Mouse (Mus musculus) liver, embryonic 15.5 days (tissue): Measurements from ENCODE around the gene Mapkapk3. TPM values are rescaled to one million over a fixed set of nuclear protein-coding genes. Genes with fewer than 3 reads are reported as not detected.

Source experiments
- ATAC-seq: fragments of 200-750 bp; cut with Nextera tagmentation; 2 replicates; pipeline ENCODE4 v1.8.0; 2017; ENCODE audit warnings: moderate number of reproducible peaks, mild to moderate bottlenecking, moderate library complexity; ENCODE audit not compliant: insufficient read depth
- H3K27ac ChIP-seq: fragments of 300-500 bp; sonication (generic); replicated peaks from 2 replicates; pipeline ENCODE4 v1.5.1; 2015; ENCODE audit warnings: mild to moderate bottlenecking, inconsistent platforms
- H3K27me3 ChIP-seq: fragments of 300-500 bp; sonication (generic); 2 replicates; pipeline ENCODE4 v1.6.1; 2015; ENCODE audit warnings: mild to moderate bottlenecking, inconsistent platforms
- H3K36me3 ChIP-seq: fragments of 300-500 bp; sonication (generic); replicated peaks from 2 replicates; pipeline ENCODE4 v1.6.1; 2015; ENCODE audit warnings: moderate library complexity, mild to moderate bottlenecking, inconsistent platforms
- H3K4me1 ChIP-seq: fragments of 300-500 bp; sonication (generic); replicated peaks from 2 replicates; pipeline ENCODE4 v1.6.1; 2015; ENCODE audit warnings: inconsistent platforms
- H3K4me2 ChIP-seq: fragments of 300-500 bp; sonication (generic); 2 replicates; pipeline ENCODE4 v1.6.1; 2015; ENCODE audit warnings: moderate library complexity, mild to moderate bottlenecking, inconsistent platforms
- H3K4me3 ChIP-seq: fragments of 300-500 bp; sonication (generic); replicated peaks from 2 replicates; pipeline ENCODE4 v1.5.1; 2015; ENCODE audit warnings: mild to moderate bottlenecking, inconsistent platforms
- H3K9ac ChIP-seq: fragments of 300-500 bp; sonication (generic); 2 replicates; pipeline ENCODE4 v1.6.1; 2015; ENCODE audit warnings: moderate library complexity, mild to moderate bottlenecking, inconsistent platforms
- H3K9me3 ChIP-seq: fragments of 300-500 bp; sonication (generic); replicated peaks from 2 replicates; pipeline ENCODE4 v1.6.1; 2016; ENCODE audit warnings: inconsistent platforms
- WGBS: fragments of 180-500 bp; shearing (Covaris S2); methylation state at CpG from one replicate; pipeline ENCODE4 v1.1.7; 2015; ENCODE audit warnings: mixed read lengths; ENCODE audit not compliant: insufficient replicate concordance; 5-methylcytosine and 5-hydroxymethylcytosine counted together
- microRNA-seq: library from miRNA; unstranded; fragments of <30 nt; microRNA quantifications from one replicate; pipeline ENCODE4, GENCODE M21; 2016
- polyA plus RNA-seq: library from polyadenylated mRNA; unstranded; fragments of >200 nt; fragmentation: Nextera tagmentation; extraction: Ambion mirVana; gene quantifications from 2 replicates; pipeline ENCODE4 v1.2.1, GENCODE M21; 2015

Mapkapk3 gene
- polyA plus RNA-seq, 1 experiment from 2014 or later: 11.7 TPM

DNA sequence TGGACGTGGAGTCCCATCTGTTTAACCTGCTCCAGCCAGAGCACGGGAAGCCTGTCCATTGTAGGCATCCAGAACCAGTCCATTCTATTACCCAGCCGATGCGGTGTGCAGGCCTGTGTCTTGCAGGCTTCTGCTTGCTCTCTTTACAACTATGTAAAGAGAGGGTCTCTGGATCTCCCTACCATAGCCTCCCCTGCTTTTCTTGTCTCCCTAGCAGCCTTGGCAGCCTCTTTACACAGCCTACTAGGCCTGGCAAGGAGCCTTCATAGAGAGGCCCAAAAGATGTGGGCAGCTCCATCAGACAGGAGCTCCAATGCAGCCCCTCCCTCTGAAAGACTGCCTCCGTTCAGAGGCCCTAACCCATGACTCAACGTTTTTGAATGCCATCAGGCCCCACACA is 40.5 kb downstream of the Mapkapk3 start:
- H3K4me2 ChIP-seq: no peak overlapping the region
- no peak overlapping the region for H3K4me3 ChIP-seq
- H3K9me3 ChIP-seq: no peaks in the 10 kb centered on the region
- no peaks in the 10 kb centered on the region; the same call in 1 of the 2 replicates for H3K27me3 ChIP-seq
- H3K4me1 ChIP-seq: no peaks in the 10 kb centered on the region
- H3K27ac ChIP-seq: no peak overlapping the region
- H3K36me3 ChIP-seq: no peaks in the 10 kb centered on the region
- no peak for ATAC-seq
- H3K9ac ChIP-seq: no peak overlapping the region
- 47% methylated on average over 6 of the region's 6 CpGs for WGBS

DNA sequence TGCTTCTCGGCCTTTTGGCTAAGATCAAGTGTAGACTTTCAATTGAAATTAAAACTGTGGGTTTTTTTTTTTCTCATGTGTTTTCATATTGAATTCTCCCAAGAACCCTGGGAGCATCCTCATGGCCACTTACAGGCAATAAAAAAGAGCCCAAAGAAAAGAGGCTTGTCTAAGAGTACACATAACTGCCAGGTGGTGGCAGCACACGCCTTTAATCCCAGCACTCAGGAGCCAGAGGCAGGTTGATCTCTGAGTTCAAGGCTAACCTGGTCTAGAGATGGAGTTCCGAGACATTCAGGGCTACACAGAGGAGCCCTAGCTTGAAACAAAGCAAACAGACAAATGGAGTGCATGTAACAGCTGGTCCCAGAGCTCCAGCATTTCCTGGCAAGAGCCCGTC is 43.5 kb downstream of the Mapkapk3 start:
- Histone ChIP-seq H3K4me1 (no peaks in the 10 kb centered on the region), H3K36me3 (no peaks in the 10 kb centered on the region), H3K27me3 (no peaks in the 10 kb centered on the region; the same call in 1 of the 2 replicates), H3K9ac (no peak overlapping the region), H3K9me3 (no peaks in the 10 kb centered on the region), H3K27ac (no peak overlapping the region), H3K4me2 (no peak overlapping the region), H3K4me3 (no peak overlapping the region)
- 36% methylated on average over 4 of the region's 4 CpGs for WGBS
- no peak for ATAC-seq

DNA sequence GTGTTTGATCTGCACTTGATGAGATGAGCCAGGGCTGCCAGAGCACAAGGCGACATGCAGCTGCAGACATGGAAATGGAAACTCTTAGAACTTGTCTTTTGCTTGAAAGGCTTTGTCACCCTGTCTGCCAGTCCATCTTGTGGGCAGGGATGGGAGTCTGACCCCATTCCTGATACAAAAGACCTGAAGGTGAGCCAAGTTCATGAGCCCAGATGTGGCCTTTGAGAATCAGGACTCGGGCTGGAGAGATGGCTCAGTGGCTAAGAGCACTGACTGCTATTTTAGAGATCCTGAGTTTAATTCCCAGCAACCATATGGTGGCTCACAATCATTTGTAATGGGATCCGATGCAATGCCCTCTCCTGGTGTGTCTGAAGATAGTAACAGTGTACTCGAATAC is 44.4 kb downstream of the Mapkapk3 start:
- H3K9me3 ChIP-seq: no peaks in the 10 kb centered on the region
- no peak overlapping the region for H3K9ac ChIP-seq
- ATAC-seq: no peak
- H3K4me3 ChIP-seq: no peak overlapping the region
- 46% methylated on average over 4 of the region's 4 CpGs for WGBS
- H3K27me3 ChIP-seq: no peaks in the 10 kb centered on the region; the same call in 1 of the 2 replicates
- no peaks in the 10 kb centered on the region for H3K4me1 ChIP-seq
- no peaks in the 10 kb centered on the region for H3K36me3 ChIP-seq
- no peak overlapping the region for H3K4me2 ChIP-seq
- H3K27ac ChIP-seq: no peak overlapping the region

DNA sequence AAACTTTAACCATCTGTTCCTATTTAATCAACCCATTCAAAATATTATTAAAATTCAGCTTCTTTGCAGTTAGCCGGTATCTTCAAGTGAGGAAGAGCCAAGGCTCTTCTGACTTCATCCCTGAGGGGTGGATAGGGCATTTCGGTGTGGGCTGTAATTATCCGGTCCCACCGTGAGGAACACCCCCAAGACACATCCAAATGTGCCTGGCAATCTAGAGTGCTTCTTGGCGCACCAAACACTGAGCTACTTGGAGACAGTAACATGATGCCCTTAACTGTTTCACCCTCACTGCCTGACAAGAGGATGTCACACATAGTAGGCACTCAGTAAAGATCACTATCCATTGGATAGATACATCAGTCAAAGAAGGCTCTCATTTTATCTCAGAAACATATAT is 53.5 kb downstream of the Mapkapk3 start:
- H3K27me3 ChIP-seq: peaks cover 85% of the 10 kb centered on the region
- no peak overlapping the region for H3K27ac ChIP-seq
- H3K4me1 ChIP-seq: peaks cover 8% of the 10 kb centered on the region
- ATAC-seq: no peak
- H3K4me3 ChIP-seq: no peak overlapping the region
- no peaks in the 10 kb centered on the region for H3K36me3 ChIP-seq
- WGBS: 60% methylated on average over 5 of the region's 5 CpGs
- no peak overlapping the region for H3K9ac ChIP-seq
- H3K4me2 ChIP-seq: no peak overlapping the region
- no peaks in the 10 kb centered on the region for H3K9me3 ChIP-seq

DNA sequence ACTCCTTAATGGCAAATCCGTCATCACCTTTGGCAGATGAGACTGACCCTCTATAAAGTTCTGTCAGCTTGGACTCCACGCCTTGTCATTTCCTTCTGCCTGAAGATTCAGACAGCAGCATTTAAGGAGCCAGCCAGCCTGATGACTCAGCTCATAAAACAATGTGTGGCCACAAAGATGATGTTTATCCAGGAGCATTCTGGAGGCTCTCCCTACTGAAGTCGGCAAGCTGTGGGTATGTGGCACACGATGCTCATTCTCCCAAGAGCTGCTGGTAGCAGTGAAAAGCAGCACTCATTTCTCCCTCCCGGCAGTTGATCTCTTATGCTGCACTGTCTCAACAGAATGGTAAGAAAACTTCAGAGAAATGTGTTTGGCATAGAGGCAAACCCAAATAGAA is 54.4 kb downstream of the Mapkapk3 start:
- WGBS: 28% methylated on average over 5 of the region's 5 CpGs
- peaks cover 90% of the 10 kb centered on the region for H3K27me3 ChIP-seq
- no peaks in the 10 kb centered on the region for H3K9me3 ChIP-seq
- H3K4me1 ChIP-seq: peaks cover 9% of the 10 kb centered on the region
- H3K27ac ChIP-seq: no peak overlapping the region
- no peak overlapping the region for H3K9ac ChIP-seq
- H3K4me2 ChIP-seq: no peak overlapping the region
- no peaks in the 10 kb centered on the region for H3K36me3 ChIP-seq
- no peak for ATAC-seq
- no peak overlapping the region for H3K4me3 ChIP-seq

DNA sequence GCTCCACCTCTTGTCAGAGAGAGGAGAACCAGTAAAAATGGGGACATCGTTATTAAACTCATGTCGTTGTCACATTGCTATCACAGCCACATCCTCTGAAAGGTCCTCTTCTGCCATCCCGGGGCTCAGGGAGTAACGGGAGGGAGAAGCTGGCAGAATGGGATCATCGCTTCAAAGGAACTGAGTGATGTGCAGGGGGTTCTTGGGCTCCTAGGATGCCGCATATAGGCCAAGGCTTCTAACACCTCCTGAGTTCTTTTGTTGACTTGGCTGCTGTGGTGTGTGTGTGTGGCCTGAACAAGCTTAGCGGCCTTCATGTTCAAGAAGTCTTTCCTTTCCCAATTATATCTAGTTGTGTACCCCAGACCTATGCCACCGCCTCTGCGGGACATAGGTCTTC is 57.5 kb downstream of the Mapkapk3 start:
- no peaks in the 10 kb centered on the region for H3K36me3 ChIP-seq
- H3K27me3 ChIP-seq: peaks cover 90% of the 10 kb centered on the region
- 14% methylated on average over 9 of the region's 9 CpGs for WGBS
- H3K4me2 ChIP-seq: peak overlapping the region; percentile 71
- no peak for ATAC-seq
- no peaks in the 10 kb centered on the region for H3K9me3 ChIP-seq
- peaks cover 9% of the 10 kb centered on the region for H3K4me1 ChIP-seq
- H3K4me3 ChIP-seq: peak overlapping the region; percentile 49; the same call in 1 of the 2 replicates
- no peak overlapping the region for H3K27ac ChIP-seq
- no peak overlapping the region for H3K9ac ChIP-seq

DNA sequence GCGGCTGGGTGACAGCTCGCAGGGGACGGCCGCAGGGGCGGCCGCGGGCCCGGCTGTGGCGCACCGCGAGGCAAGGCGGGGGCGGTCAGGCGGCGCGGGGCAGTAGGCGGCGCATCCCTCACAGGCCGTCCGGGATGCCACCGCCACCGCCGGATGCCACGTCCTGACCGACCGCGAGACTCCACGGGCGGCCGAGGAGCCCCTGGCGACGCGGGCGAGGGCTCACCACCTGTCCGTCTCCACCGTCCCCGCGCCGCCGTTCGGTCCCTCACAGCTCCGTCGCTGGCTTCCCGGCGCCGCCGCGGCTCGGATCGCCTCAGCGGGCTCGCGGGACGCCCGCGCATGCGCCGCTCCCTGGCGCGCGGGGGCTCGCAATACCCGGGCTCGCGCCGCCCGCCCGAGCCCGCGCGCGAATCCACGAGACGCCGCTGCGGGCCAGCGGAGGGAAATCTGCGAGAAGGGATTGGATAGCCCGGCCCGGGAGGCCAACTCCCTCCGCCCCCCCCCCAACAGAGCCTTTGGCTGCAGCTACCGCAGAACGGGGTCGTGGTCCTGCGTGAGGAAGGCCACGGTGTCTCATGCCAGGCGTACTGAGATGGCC is 58.0 kb downstream of the Mapkapk3 start, which contains the start of gene Dock3:
Dock3 (minus strand) TSS at position 371 of the 601 bp plus-strand sequence.
- no peaks in the 10 kb centered on the region for H3K9me3 ChIP-seq
- no peak for ATAC-seq
- H3K4me3 ChIP-seq: peak within 1 kb of the TSS; percentile 49
- whole genome bisulfite sequencing: under 1% methylated on average over 75 of the region's 87 CpGs
- no peak within 1 kb of the TSS for H3K27ac ChIP-seq
- H3K4me1 ChIP-seq: peaks cover 9% of the 10 kb centered on the region
- no peak within 1 kb of the TSS for H3K9ac ChIP-seq
- peaks cover 88% of the 10 kb centered on the region for H3K27me3 ChIP-seq
- H3K36me3 ChIP-seq: no peaks in the 10 kb centered on the region
- H3K4me2 ChIP-seq: peak within 1 kb of the TSS; percentile 71

DNA sequence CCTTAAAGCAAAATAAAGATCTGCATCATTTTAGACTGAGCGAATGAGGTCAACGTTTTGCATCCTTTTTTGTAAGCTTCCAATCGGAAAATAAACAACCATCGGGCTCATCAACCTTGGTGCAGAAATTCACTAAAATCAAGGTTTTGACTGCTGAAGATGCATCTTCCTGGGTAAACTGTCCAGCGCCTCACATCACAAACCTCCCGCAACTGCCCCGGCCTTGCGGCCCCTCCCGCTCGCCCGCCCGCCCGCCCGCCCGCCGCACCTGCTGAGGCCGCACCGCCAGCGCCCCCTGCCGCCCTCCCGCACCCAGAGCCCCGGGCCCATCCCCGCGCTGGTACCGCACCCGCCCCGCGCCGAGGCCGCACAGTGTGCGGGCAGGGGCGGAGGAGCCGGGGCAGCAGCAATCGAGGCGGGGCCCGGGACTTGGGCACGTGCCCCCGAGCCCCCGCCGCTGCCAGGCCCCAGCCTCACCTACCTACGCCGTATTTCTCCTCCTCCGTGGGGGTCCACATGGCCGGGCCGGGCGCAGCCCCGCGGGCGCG is 58.6 kb downstream of the Mapkapk3 start:
- H3K9ac ChIP-seq: no peak overlapping the region
- peaks cover 9% of the 10 kb centered on the region for H3K4me1 ChIP-seq

DNA sequence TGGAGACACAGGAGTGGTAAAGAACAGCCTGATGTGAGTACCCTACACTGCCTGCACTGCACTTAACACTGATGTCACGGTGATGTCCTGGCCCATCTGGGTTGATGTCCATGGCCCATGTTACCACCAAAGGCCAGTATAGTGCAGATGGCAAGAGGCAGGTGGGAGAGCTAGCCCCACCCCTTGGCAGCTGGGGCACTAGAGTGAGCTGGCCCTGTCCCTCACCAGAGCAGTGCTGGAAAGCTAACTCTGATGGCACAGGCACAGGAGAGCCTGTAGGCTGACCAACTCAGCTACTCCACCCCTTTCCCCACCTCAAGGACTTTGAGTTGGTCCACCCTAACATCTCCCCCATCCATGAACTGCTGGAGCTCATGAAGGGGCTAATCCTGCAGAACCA is 65.1 kb downstream of the Mapkapk3 start:
- no peaks in the 10 kb centered on the region for H3K4me1 ChIP-seq
- no peaks in the 10 kb centered on the region for H3K36me3 ChIP-seq
- no peak for ATAC-seq
- no peak overlapping the region for H3K4me2 ChIP-seq
- 39% methylated on average over 1 of the region's 1 CpGs for WGBS
- H3K27me3 ChIP-seq: peaks cover 36% of the 10 kb centered on the region
- no peaks in the 10 kb centered on the region for H3K9me3 ChIP-seq
- H3K27ac ChIP-seq: no peak overlapping the region
- H3K4me3 ChIP-seq: no peak overlapping the region
- H3K9ac ChIP-seq: no peak overlapping the region

More for the DNA sequence above, 58.6 kb downstream of the Mapkapk3 start:
- Histone ChIP-seq H3K27ac (no peak overlapping the region), H3K36me3 (no peaks in the 10 kb centered on the region), H3K4me3 (peak overlapping the region; percentile 49), H3K4me2 (peak overlapping the region; percentile 71), H3K9me3 (no peaks in the 10 kb centered on the region), H3K27me3 (peaks cover 88% of the 10 kb centered on the region)
- WGBS: 2% methylated on average over 44 of the region's 50 CpGs
- no peak for ATAC-seq

Small RNA genes lying within 50 kb of the gene (microRNA-seq; reads per million reads assigned to microRNA genes)
- not detected for gene Gm22238

Other genes with a start within 250 kb of the Mapkapk3 start
- 0.01 TPM in 1 of 2 replicates, not detected in the other for gene Dock3, start 58.0 kb downstream of the Mapkapk3 start, polyA plus RNA-seq
- 11.6 and 12.4 TPM in 2 replicates for gene Cish, start 6.1 kb upstream of the Mapkapk3 start, polyA plus RNA-seq
- 3.6 and 3.7 TPM in 2 replicates for gene Hemk1, start 48.5 kb upstream of the Mapkapk3 start, polyA plus RNA-seq
- gene 6430571L13Rik, start 50.7 kb upstream of the Mapkapk3 start, polyA plus RNA-seq: 0.12 TPM in 2 replicates
- gene Cacna2d2, start 109.7 kb upstream of the Mapkapk3 start, polyA plus RNA-seq: 0.02 TPM in 1 of 2 replicates, not detected in the other
- gene Tmem115, start 244.1 kb upstream of the Mapkapk3 start, polyA plus RNA-seq: 15.2 and 15.9 TPM in 2 replicates